Mouse (Mus musculus) G1E-ER4 (cell line): Measurements from ENCODE around the gene 4930451I11Rik. TPM values are rescaled to one million over a fixed set of nuclear protein-coding genes. Genes with fewer than 3 reads are reported as not detected.

Source experiments
- GATA1 ChIP-seq: IDR thresholded peaks from one replicate; pipeline ENCODE4 v1.8.0; 2012; ENCODE audit warnings: low read length, inconsistent platforms
- polyA plus RNA-seq: library from polyadenylated mRNA; stranded (reverse); fragments of >175 nt; gene quantifications from 2 replicates; pipeline ENCODE4 v1.2.3, GENCODE M21; 2012

The 4930451I11Rik gene
- polyA plus RNA-seq, 1 experiment = not detected

DNA sequence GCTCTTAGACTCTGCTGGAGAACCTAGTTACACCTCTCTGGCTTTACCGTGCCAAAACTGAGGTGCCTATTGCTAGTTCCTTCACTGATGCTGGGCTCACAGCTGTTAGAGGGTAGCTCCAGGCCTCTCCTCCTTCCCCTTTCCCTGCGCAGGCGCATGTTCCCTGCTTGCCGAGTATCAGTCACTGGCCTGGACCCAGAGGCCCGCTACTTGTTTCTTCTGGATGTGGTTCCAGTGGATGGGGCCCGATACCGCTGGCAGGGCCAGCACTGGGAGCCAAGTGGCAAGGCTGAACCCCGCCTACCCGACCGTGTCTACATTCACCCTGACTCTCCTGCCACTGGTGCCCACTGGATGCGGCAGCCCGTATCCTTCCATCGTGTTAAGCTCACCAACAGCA is 48.7 kb downstream of the 4930451I11Rik start:
- TF ChIP-seq GATA1 = no peak

DNA sequence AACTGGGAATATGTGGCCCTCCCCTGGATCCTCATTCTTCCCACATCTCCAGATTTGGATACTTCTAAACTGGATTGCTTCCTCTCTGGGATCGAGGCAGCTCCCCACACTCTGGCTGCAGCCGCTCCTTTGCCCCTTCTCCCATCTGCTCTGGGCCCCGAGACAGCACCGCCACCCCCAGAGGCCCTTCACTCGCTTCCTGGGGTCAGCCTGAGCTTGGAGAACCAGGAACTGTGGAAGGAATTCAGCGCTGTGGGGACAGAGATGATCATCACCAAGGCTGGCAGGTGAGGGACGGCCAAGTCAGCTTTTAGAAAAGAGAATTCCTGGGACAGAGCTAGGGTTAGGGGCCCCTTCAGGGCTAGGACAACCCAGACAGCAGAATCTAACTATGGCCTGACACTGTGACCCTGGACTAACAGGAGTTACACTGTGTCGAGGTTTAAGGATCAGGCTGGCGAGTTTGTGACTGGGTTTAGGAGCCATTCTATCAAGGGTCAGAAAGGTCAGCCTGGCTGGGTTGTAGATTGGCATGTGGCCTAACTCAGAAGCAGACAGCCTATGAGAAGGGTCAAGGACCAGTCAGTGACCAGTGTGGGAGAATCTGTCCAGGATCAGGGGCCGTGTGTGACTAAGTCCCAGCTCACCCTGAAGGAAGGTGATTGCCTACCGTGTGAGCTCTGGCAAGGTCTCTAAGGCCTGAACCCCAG is 49.6 kb downstream of the 4930451I11Rik start:
- no peak for TF ChIP-seq GATA1

DNA sequence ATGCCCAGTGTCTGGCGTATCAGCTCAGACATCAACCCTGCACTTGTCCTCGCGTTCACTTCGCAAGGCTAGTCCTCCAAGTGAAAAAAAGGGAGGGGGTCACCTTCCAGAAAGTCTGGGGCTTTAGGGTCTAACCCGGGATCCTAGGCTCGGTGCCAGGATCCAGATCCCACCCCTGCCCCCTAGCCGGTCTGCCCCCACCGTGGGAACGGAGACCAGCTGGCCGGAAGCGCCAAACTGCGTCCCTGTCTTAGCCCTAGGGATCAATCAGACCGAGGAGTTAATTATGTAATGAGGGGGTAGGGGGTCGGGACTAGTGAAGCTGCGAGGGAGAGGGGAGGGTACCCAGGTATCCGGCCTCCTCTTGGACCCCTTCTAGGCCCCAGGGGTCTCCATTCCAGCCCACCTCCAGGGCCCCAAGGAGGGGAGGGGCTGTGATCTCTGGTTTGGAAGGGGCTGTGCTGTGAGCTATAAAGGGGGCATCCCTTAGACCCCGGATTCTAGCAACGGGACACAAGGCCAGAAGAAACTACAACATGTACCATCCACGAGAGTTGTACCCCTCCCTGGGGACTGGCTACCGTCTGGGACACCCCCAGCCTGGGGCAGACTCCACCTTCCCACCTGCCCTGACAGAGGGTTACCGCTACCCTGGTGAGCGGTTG is 50.3 kb downstream of the 4930451I11Rik start, which contains the start of gene Tbx6:
TSS of gene Tbx6 (plus strand) at position 513 of the 665 bp plus-strand sequence.
- no peak for TF ChIP-seq GATA1

Other genes with a start within 250 kb of the 4930451I11Rik start
- 0.21 and 0.26 TPM in 2 replicates for gene Apobr, start 246.7 kb downstream of the 4930451I11Rik start, polyA plus RNA-seq
- 5.7 and 6.6 TPM in 2 replicates for gene Cln3, start 245.8 kb downstream of the 4930451I11Rik start, polyA plus RNA-seq
- gene Il27, start 236.7 kb downstream of the 4930451I11Rik start, polyA plus RNA-seq = not detected in 2 replicates
- 5.6 and 7.9 TPM in 2 replicates for gene Nupr1, start 200.8 kb downstream of the 4930451I11Rik start, polyA plus RNA-seq
- 68.8 and 176 TPM in 2 replicates for gene Sgf29, start 182.3 kb downstream of the 4930451I11Rik start, polyA plus RNA-seq
- not detected in 2 replicates for gene Sult1a1, start 155.2 kb downstream of the 4930451I11Rik start, polyA plus RNA-seq
- gene Bola2, start 136.2 kb downstream of the 4930451I11Rik start, polyA plus RNA-seq = 143 and 256 TPM in 2 replicates
- 3.4 and 8.5 TPM in 2 replicates for gene Slx1b, start 135.9 kb downstream of the 4930451I11Rik start, polyA plus RNA-seq
- gene Coro1a, start 123.9 kb downstream of the 4930451I11Rik start, polyA plus RNA-seq = 13.7 TPM in 2 replicates
- 35.7 and 44.2 TPM in 2 replicates for gene Mapk3, start 72.0 kb downstream of the 4930451I11Rik start, polyA plus RNA-seq
- gene Gdpd3, start 65.3 kb downstream of the 4930451I11Rik start, polyA plus RNA-seq = 3.3 and 3.7 TPM in 2 replicates
- 29.3 and 38.2 TPM in 2 replicates for gene Ypel3, start 54.7 kb downstream of the 4930451I11Rik start, polyA plus RNA-seq
- 0.23 and 0.55 TPM in 2 replicates for gene Tbx6, start 50.2 kb downstream of the 4930451I11Rik start, polyA plus RNA-seq
- gene Ppp4c, start 39.1 kb downstream of the 4930451I11Rik start, polyA plus RNA-seq = 185 and 249 TPM in 2 replicates
- 0.35 and 0.56 TPM in 2 replicates for gene Fam57b, start 34.0 kb downstream of the 4930451I11Rik start, polyA plus RNA-seq
- gene Doc2a, start 15.8 kb upstream of the 4930451I11Rik start, polyA plus RNA-seq = not detected in 2 replicates
- 312 and 358 TPM in 2 replicates for gene Hirip3, start 30.3 kb upstream of the 4930451I11Rik start, polyA plus RNA-seq
- 1,199 and 1,504 TPM in 2 replicates for gene Ino80e, start 30.7 kb upstream of the 4930451I11Rik start, polyA plus RNA-seq
- 210 and 262 TPM in 2 replicates for gene Taok2, start 53.1 kb upstream of the 4930451I11Rik start, polyA plus RNA-seq
- 54.6 and 89.1 TPM in 2 replicates for gene Tmem219, start 91.3 kb upstream of the 4930451I11Rik start, polyA plus RNA-seq
- 27.6 and 38.3 TPM in 2 replicates for gene Kctd13, start 97.2 kb upstream of the 4930451I11Rik start, polyA plus RNA-seq
- gene Asphd1, start 117.9 kb upstream of the 4930451I11Rik start, polyA plus RNA-seq = not detected in 2 replicates
- gene Sez6l2, start 118.9 kb upstream of the 4930451I11Rik start, polyA plus RNA-seq = 0.59 and 0.93 TPM in 2 replicates
- 94.7 and 114 TPM in 2 replicates for gene Cdipt, start 144.3 kb upstream of the 4930451I11Rik start, polyA plus RNA-seq
- 0.04 and 0.16 TPM in 2 replicates for gene Cdiptos, start 144.5 kb upstream of the 4930451I11Rik start, polyA plus RNA-seq
- 18.3 and 22.4 TPM in 2 replicates for gene Mvp, start 183.0 kb upstream of the 4930451I11Rik start, polyA plus RNA-seq
- gene Pagr1b, start 184.8 kb upstream of the 4930451I11Rik start, polyA plus RNA-seq = 4.9 and 12.5 TPM in 2 replicates
- gene Pagr1a, start 185.7 kb upstream of the 4930451I11Rik start, polyA plus RNA-seq = 31.1 and 76.8 TPM in 2 replicates
- gene Gm42742, start 189.5 kb upstream of the 4930451I11Rik start, polyA plus RNA-seq = 145 and 228 TPM in 2 replicates
- 0.53 and 1.9 TPM in 2 replicates for gene Prrt2, start 189.6 kb upstream of the 4930451I11Rik start, polyA plus RNA-seq
- 820 and 1,081 TPM in 2 replicates for gene Maz, start 195.4 kb upstream of the 4930451I11Rik start, polyA plus RNA-seq
- 45.3 and 56.9 TPM in 2 replicates for gene Kif22, start 210.8 kb upstream of the 4930451I11Rik start, polyA plus RNA-seq